Mouse (Mus musculus) midbrain, postnatal 0 days (tissue): ENCODE measurements around the gene Cenpf. TPM values are rescaled to one million over a fixed set of nuclear protein-coding genes. Genes with fewer than 3 reads are reported as not detected.

Experiments
- ATAC-seq: fragments of 200-750 bp; cut with Nextera tagmentation; 2 replicates; pipeline ENCODE4 v1.8.0; 2017; ENCODE audit warnings: moderate number of reproducible peaks, mild to moderate bottlenecking, moderate TSS enrichment, moderate library complexity; ENCODE audit not compliant: low FRiP score
- DNase-seq: peaks from one replicate; pipeline ENCODE4 v3.0.0-alpha.2; 2015; ENCODE audit warnings: low spot score
- H3K27ac ChIP-seq: fragments of 300-500 bp; sonication (generic); 2 replicates; pipeline ENCODE4 v1.5.1; 2014; ENCODE audit warnings: low read depth, mild to moderate bottlenecking, low read length, mixed read lengths
- H3K27me3 ChIP-seq: fragments of 300-500 bp; sonication (generic); 2 replicates; pipeline ENCODE4 v1.6.1; 2014; ENCODE audit warnings: low read length, control low read depth, mixed read lengths; ENCODE audit not compliant: insufficient read depth
- H3K36me3 ChIP-seq: fragments of 300-500 bp; sonication (generic); 2 replicates; pipeline ENCODE4 v1.6.1; 2014; ENCODE audit warnings: low read length, control low read depth, mixed read lengths; ENCODE audit not compliant: insufficient read depth
- H3K4me1 ChIP-seq: fragments of 300-500 bp; sonication (generic); 2 replicates; pipeline ENCODE4 v1.6.1; 2014; ENCODE audit warnings: mild to moderate bottlenecking, control low read depth, antibody characterized with exemption, low read length, mixed read lengths; ENCODE audit not compliant: insufficient read depth
- H3K4me2 ChIP-seq: fragments of 300-500 bp; sonication (generic); 2 replicates; pipeline ENCODE4 v1.6.1; 2014; ENCODE audit warnings: low read depth, mild to moderate bottlenecking, low read length, mixed read lengths; ENCODE audit not compliant: poor library complexity, severe bottlenecking
- H3K4me3 ChIP-seq: fragments of 300-500 bp; sonication (generic); 2 replicates; pipeline ENCODE4 v1.5.1; 2014; ENCODE audit warnings: low read depth, mild to moderate bottlenecking, low read length, moderate library complexity
- H3K9ac ChIP-seq: fragments of 300-500 bp; sonication (generic); replicated peaks from 2 replicates; pipeline ENCODE4 v1.6.1; 2014; ENCODE audit warnings: mild to moderate bottlenecking, low read length, moderate library complexity, mixed read lengths; ENCODE audit not compliant: poor library complexity, severe bottlenecking
- H3K9me3 ChIP-seq: fragments of 300-500 bp; sonication (generic); 2 replicates; pipeline ENCODE4 v1.6.1; 2016; ENCODE audit warnings: low read length, control low read depth
- CTCF ChIP-seq: IDR thresholded peaks from 2 replicates; pipeline ENCODE4 v1.5.1; 2016; ENCODE audit warnings: antibody characterized with exemption, mild to moderate bottlenecking
- WGBS: fragments of 180-500 bp; shearing (Covaris S2); extraction: QIAGEN DNeasy Blood & Tissue Kit; methylation state at CpG from one replicate; pipeline ENCODE4 v1.1.7; 2014; 5-methylcytosine and 5-hydroxymethylcytosine counted together
- polyA plus RNA-seq: library from polyadenylated mRNA; unstranded; fragments of >200 nt; fragmentation: Nextera tagmentation; extraction: Ambion mirVana; gene quantifications from 2 replicates; pipeline ENCODE4 v1.2.1, GENCODE M21; 2015
- total RNA-seq: library from RNA; depleted of rRNA; stranded (reverse); fragments of >200 nt; gene quantifications from 2 replicates; pipeline ENCODE4 v1.2.3, GENCODE M21; 2014

Cenpf gene
- total and polyA plus RNA-seq, 2 experiments from 2014 or later, result 3.0 to 6.8 TPM

DNA sequence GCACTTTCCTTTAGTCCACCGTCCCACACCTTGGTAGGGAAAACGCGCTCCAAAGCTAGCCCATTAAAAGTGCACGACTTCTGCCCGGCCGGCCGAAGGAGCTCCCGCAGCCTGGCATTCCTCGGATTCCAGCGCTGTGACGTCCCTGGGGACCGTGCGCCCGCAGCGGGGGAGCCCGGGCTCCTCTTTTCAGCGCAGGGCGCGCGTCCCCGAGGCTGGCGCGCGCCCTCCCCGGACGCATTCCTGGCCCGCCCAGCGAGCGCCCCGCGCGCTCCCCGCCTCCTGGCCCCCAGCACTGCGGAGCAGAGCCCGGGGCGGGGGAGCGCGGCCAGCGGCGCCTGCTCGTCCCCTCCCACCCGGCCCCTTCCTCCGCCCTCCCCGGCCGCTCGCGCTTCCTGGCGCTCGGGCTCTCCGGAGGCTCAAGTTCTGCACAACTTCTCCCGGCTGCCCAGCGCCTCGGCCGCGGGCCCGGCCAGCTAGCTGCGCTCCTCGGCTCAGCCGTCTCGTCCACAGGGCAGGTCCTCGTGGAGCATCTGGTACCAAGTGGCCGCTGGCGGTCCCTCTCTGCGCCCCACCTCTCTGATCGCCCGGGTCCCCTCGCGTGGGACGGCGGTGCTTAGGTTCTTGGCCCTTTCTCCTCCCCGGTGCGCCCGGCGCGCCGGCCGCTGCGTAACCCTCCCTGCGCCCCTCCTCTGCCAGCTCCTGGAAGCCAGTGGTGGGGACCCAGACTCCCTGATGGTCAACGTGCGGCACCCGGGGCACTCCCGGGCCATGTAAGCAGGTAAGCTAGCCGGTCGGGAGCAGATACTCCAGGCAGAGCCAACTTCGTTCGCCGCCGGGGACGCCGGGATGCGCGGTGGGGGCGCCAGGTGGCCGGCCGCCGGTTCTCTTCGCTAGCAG is 40.2 kb upstream of the Cenpf start, which contains the start of gene Ptpn14:
TSS of gene Ptpn14 (plus strand) at position 385 of the 900 bp plus-strand sequence.
- H3K4me1 ChIP-seq, result no peaks in the 10 kb centered on the region
- peak within 1 kb of the TSS; percentile 52; the same call in 1 of the 2 replicates for H3K9ac ChIP-seq
- no peak within 1 kb of the TSS for H3K27ac ChIP-seq
- no peaks in the 10 kb centered on the region for H3K36me3 ChIP-seq
- peak within 1 kb of the TSS; percentile 98 for H3K4me2 ChIP-seq
- under 1% methylated on average over 86 of the region's 98 CpGs for WGBS
- ATAC-seq, result peak; percentile 79
- DNase-seq, result peak; percentile 64
- TF ChIP-seq CTCF, result no peak
- H3K27me3 ChIP-seq, result peaks cover 41% of the 10 kb centered on the region
- H3K4me3 ChIP-seq, result peak within 1 kb of the TSS; percentile 62
- no peaks in the 10 kb centered on the region for H3K9me3 ChIP-seq

GRCm38 (mm10) chr1:189727346-189727883 is 39.5 kb upstream of the Cenpf start:
- peak overlapping the region; percentile 98 for H3K4me2 ChIP-seq
- DNase-seq (no peak), ATAC-seq (0 out of 2 replicates have a peak, but pooled peaks have one; percentile 12)
- H3K9ac ChIP-seq, result 0 out of 2 replicates have a peak overlapping the region, but pooled peaks have one; percentile 52
- no peak for TF ChIP-seq CTCF
- peak overlapping the region; percentile 62 for H3K4me3 ChIP-seq
- peaks cover 41% of the 10 kb centered on the region for H3K27me3 ChIP-seq
- H3K27ac ChIP-seq, result no peak overlapping the region
- no peaks in the 10 kb centered on the region for H3K36me3 ChIP-seq
- H3K4me1 ChIP-seq, result no peaks in the 10 kb centered on the region
- no peaks in the 10 kb centered on the region for H3K9me3 ChIP-seq
- WGBS, result 3% methylated on average over 22 of the region's 22 CpGs

GRCm38 (mm10) chr1:189726121-189726520 is 38.2 kb upstream of the Cenpf start:
- DNase-seq, result peak; percentile 24
- no peak for ATAC-seq
- WGBS, result 70% methylated on average over 4 of the region's 4 CpGs

GRCm38 (mm10) chr1:189718600-189718999 is 30.7 kb upstream of the Cenpf start:
- Histone ChIP-seq H3K36me3 (no peaks in the 10 kb centered on the region), H3K4me1 (no peaks in the 10 kb centered on the region), H3K27me3 (no peaks in the 10 kb centered on the region), H3K27ac (no peak overlapping the region), H3K9me3 (no peaks in the 10 kb centered on the region), H3K4me2 (no peak overlapping the region), H3K9ac (no peak overlapping the region), H3K4me3 (no peak overlapping the region)
- TF ChIP-seq CTCF, result no peak
- no peak for DNase-seq
- 82% methylated on average over 5 of the region's 5 CpGs for WGBS
- ATAC-seq, result no peak

More at GRCm38 (mm10) chr1:189726121-189726520, 38.2 kb upstream of the Cenpf start:
- Histone ChIP-seq H3K4me1 (no peaks in the 10 kb centered on the region), H3K4me2 (no peak overlapping the region), H3K9ac (no peak overlapping the region), H3K27ac (no peak overlapping the region), H3K4me3 (no peak overlapping the region), H3K9me3 (no peaks in the 10 kb centered on the region), H3K36me3 (no peaks in the 10 kb centered on the region), H3K27me3 (peaks cover 41% of the 10 kb centered on the region)
- no peak for TF ChIP-seq CTCF

DNA sequence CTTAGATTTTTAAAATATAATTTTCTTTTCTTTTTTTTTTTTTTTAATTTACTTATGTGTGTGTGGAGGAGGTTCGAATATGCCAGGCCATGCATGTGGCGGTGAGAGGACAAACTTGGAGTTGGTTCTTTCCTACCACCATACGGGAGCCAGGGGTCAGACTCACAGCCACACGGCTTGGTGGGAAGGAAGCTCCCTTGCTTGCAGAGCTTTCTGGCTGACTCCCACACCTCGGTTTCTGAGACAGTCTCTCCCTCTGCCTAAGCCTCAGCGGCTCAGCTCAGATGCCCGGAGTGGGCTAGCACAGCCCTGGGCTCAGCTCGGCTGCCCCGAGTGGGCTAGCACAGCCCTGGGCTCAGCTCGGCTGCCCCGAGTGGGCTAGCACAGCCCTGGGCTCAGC is 29.7 kb upstream of the Cenpf start:
- 92% methylated on average over 11 of the region's 11 CpGs for WGBS
- H3K27ac ChIP-seq, result no peak overlapping the region
- ATAC-seq (no peak), DNase-seq (no peak)
- no peaks in the 10 kb centered on the region for H3K36me3 ChIP-seq
- H3K4me2 ChIP-seq, result no peak overlapping the region
- H3K9ac ChIP-seq, result no peak overlapping the region
- no peaks in the 10 kb centered on the region for H3K4me1 ChIP-seq
- H3K27me3 ChIP-seq, result no peaks in the 10 kb centered on the region
- no peaks in the 10 kb centered on the region for H3K9me3 ChIP-seq
- TF ChIP-seq CTCF, result no peak
- no peak overlapping the region for H3K4me3 ChIP-seq
